11 mouse cellular contexts compared by ENCODE assay signal in the genomic region with DNA sequence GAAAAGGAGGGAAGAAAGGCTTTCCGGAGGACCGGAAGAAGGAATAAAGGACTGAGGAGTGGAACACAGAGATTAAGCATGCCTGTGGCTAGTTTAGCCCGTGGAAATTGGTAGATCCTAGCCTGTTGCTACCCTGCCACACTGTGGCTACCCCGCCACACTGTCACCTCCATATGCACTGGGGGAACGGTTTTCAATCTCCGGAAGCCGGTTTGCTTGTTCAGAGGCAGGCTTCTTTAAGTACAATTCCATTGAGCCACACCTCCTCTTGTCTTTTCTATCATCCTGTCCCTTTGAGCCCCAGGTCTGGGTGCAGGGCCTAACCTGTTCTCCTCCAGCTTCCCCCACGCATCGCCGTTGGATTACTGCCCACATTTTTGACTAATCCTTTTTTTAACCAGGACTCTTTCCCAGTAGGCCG. TPM values are rescaled to one million over a fixed set of nuclear protein-coding genes. Genes with fewer than 3 reads are reported as not detected.
A peak's percentile ranks its signal among the peaks of the same experiment; 100 is the strongest.
DNase-seq lines count a peak whose midpoint lies in the region; ATAC-seq and TF ChIP-seq lines count a peak whose summit lies in the region.
"Had no signal": no experiment of that assay in that cellular context is flagged by ENCODE, and none has a peak within 500 bp of the region (broad histone marks: within the 10 kb centered on the region; RNA-seq: fewer than 3 reads in every experiment).

No protein-coding gene starts in this region.

- H3K36me3 ChIP-seq in heart, embryonic 11.5 days (ENCODE audit: control insufficient read depth, insufficient read depth, low read length), result no peaks in the 10 kb centered on the region
- peaks cover 16% of the 10 kb centered on the region for H3K36me3 ChIP-seq in liver, embryonic 12.5 days
- 0 out of 2 replicates have a peak, but pooled peaks cover 2% of the 10 kb centered on the region for H3K36me3 ChIP-seq in liver, postnatal 0 days (replicated peaks; ENCODE audit: insufficient read depth, low read length)
- peaks cover under 1% of the 10 kb centered on the region for H3K36me3 ChIP-seq in embryonic facial prominence, embryonic 13.5 days
- no peaks in the 10 kb centered on the region for H3K36me3 ChIP-seq in small intestine, adult 2 months (ENCODE audit: control insufficient read depth, insufficient read depth, low read length)

- H3K27me3 ChIP-seq in heart, embryonic 11.5 days (ENCODE audit: control insufficient read depth, insufficient read depth, low read length), result no peaks in the 10 kb centered on the region
- H3K27me3 ChIP-seq in liver, embryonic 12.5 days (replicated peaks), result no peaks in the 10 kb centered on the region
- no peaks in the 10 kb centered on the region for H3K27me3 ChIP-seq in liver, postnatal 0 days (ENCODE audit: insufficient read depth, low read length)
- H3K27me3 ChIP-seq in embryonic facial prominence, embryonic 13.5 days, result no peaks in the 10 kb centered on the region
- no peaks in the 10 kb centered on the region for H3K27me3 ChIP-seq in small intestine, adult 2 months (ENCODE audit: control insufficient read depth, insufficient read depth, low read length)

- H3K4me1 ChIP-seq in heart, embryonic 11.5 days (ENCODE audit: control insufficient read depth, insufficient read depth, low read length), result peaks cover 6% of the 10 kb centered on the region; the same call in 1 of the 2 replicates
- H3K4me1 ChIP-seq in liver, embryonic 12.5 days, result peaks cover 60% of the 10 kb centered on the region
- peaks cover 4% of the 10 kb centered on the region; the same call in 1 of the 2 replicates for H3K4me1 ChIP-seq in liver, postnatal 0 days (ENCODE audit: insufficient read depth)
- peaks cover 10% of the 10 kb centered on the region for H3K4me1 ChIP-seq in embryonic facial prominence, embryonic 13.5 days
- peaks cover 6% of the 10 kb centered on the region; the same call in 1 of the 2 replicates for H3K4me1 ChIP-seq in small intestine, adult 2 months (ENCODE audit: control insufficient read depth, insufficient read depth, insufficient read length, low read length)

- H3K9ac ChIP-seq in heart, embryonic 11.5 days (ENCODE audit: low read depth, low read length), result peak overlapping the region; percentile 39; the same call in 1 of the 2 replicates
- peak overlapping the region; percentile 29; the same call in 1 of the 2 replicates for H3K9ac ChIP-seq in liver, embryonic 12.5 days
- H3K9ac ChIP-seq in liver, postnatal 0 days (replicated peaks), result no peak overlapping the region
- peak overlapping the region; percentile 21; the same call in 1 of the 2 replicates for H3K9ac ChIP-seq in embryonic facial prominence, embryonic 13.5 days

- no peak for ATAC-seq in heart, embryonic 11.5 days (replicated peaks; ENCODE audit: insufficient number of reproducible peaks, low FRiP score, low TSS enrichment)
- no peak for ATAC-seq in liver, embryonic 12.5 days
- ATAC-seq in liver, postnatal 0 days, result no peak
- ATAC-seq in embryonic facial prominence, embryonic 13.5 days (ENCODE audit: insufficient number of reproducible peaks, insufficient read depth, low FRiP score, low TSS enrichment, low read depth), result no peak

- peak overlapping the region; percentile 50 for H3K27ac ChIP-seq in heart, embryonic 11.5 days (ENCODE audit: low read depth, low read length)
- H3K27ac ChIP-seq in liver, embryonic 12.5 days, result peak overlapping the region; percentile 66
- H3K27ac ChIP-seq in liver, postnatal 0 days (ENCODE audit: low read depth), result no peak overlapping the region
- peak overlapping the region; percentile 60 for H3K27ac ChIP-seq in embryonic facial prominence, embryonic 13.5 days
- H3K27ac ChIP-seq in small intestine, adult 2 months (ENCODE audit: insufficient read depth, low read depth, low read length), result peak overlapping the region; percentile 92

- TF ChIP-seq EP300 in liver, postnatal 0 days (IDR thresholded peaks at IDR 0.05; ENCODE audit: low read depth), result no peak

- no peak for TF ChIP-seq POLR2A in small intestine, adult 2 months (IDR thresholded peaks at IDR 0.05; ENCODE audit: low read depth, low read length)

- 21% methylated on average over 11 of the region's 11 CpGs for WGBS in heart, embryonic 11.5 days (ENCODE audit: insufficient replicate concordance)
- 42% methylated on average over 11 of the region's 11 CpGs for WGBS in liver, embryonic 12.5 days (ENCODE audit: insufficient replicate concordance)
- 40% methylated on average over 11 of the region's 11 CpGs for WGBS in liver, postnatal 0 days (ENCODE audit: insufficient replicate concordance)
- 20% methylated on average over 11 of the region's 11 CpGs for WGBS in embryonic facial prominence, embryonic 13.5 days
- 16% methylated on average over 11 of the region's 11 CpGs for WGBS in small intestine, adult 2 months

- H3K9me3 ChIP-seq in heart, embryonic 11.5 days (replicated peaks; ENCODE audit: control insufficient read depth, low read length), result no peaks in the 10 kb centered on the region
- no peaks in the 10 kb centered on the region for H3K9me3 ChIP-seq in liver, embryonic 12.5 days (replicated peaks)
- no peaks in the 10 kb centered on the region for H3K9me3 ChIP-seq in liver, postnatal 0 days (ENCODE audit: low read length)
- H3K9me3 ChIP-seq in embryonic facial prominence, embryonic 13.5 days, result no peaks in the 10 kb centered on the region

- no peak for TF ChIP-seq CTCF in liver, postnatal 0 days (IDR thresholded peaks at IDR 0.05; ENCODE audit: low read depth)
- no peak for TF ChIP-seq CTCF in small intestine, adult 2 months (IDR thresholded peaks at IDR 0.05; ENCODE audit: extremely low read depth, insufficient read length, insufficient replicate concordance, low read depth, low read length)

- DNase-seq in heart, adult 8-10 months (ENCODE audit: low spot score), result no peak
- DNase-seq in liver, postnatal 0 days, result no peak
- no peak for DNase-seq in layer of hippocampus, postnatal 14 days (ENCODE audit: low spot score in 2 of 2)
- no peak for DNase-seq in MN1 (ENCODE audit: low spot score)
- DNase-seq: lung, postnatal 14 days; thymus, adult 2 months had no signal

- H3K4me3 ChIP-seq in heart, embryonic 11.5 days (ENCODE audit: low read depth, low read length), result no peak overlapping the region
- no peak overlapping the region for H3K4me3 ChIP-seq in liver, embryonic 12.5 days
- no peak overlapping the region for H3K4me3 ChIP-seq in liver, postnatal 0 days (ENCODE audit: low read depth, low read length)
- no peak overlapping the region for H3K4me3 ChIP-seq in embryonic facial prominence, embryonic 13.5 days
- no peak overlapping the region for H3K4me3 ChIP-seq in small intestine, adult 2 months (ENCODE audit: low read depth, low read length)
- H3K4me3 ChIP-seq: myocyte had no signal

- peak overlapping the region; percentile 22 for H3K4me2 ChIP-seq in heart, embryonic 11.5 days
- H3K4me2 ChIP-seq in liver, embryonic 12.5 days, result peak overlapping the region; percentile 26; the same call in 1 of the 2 replicates
- no peak overlapping the region for H3K4me2 ChIP-seq in liver, postnatal 0 days (ENCODE audit: low read depth, low read length)
- 0 out of 2 replicates have a peak overlapping the region, but pooled peaks have one; percentile 3 for H3K4me2 ChIP-seq in embryonic facial prominence, embryonic 13.5 days

RNA-seq across cellular contexts. Expression of gene Atpif1, which starts 9.1 kb away (rescaled TPM):
- polyA plus RNA-seq in heart, embryonic 11.5 days (2014; fragmentation: Nextera tagmentation; extraction: Ambion mirVana), result 1,210 and 1,262 TPM in 2 replicates
- total RNA-seq in heart, adult 8-10 months (2022), result 100 to 1,000 TPM; 262 to 368 (median 320) TPM
- 2,000 and 2,061 TPM in 2 replicates for polyA plus RNA-seq in liver, embryonic 12.5 days (2016; fragmentation: Nextera tagmentation; extraction: Ambion mirVana)
- 935 and 945 TPM in 2 replicates for polyA plus RNA-seq in liver, postnatal 0 days (2015; fragmentation: Nextera tagmentation; extraction: Ambion mirVana)
- 1,173 and 1,316 TPM in 2 replicates for polyA plus RNA-seq in embryonic facial prominence, embryonic 13.5 days (2015; fragmentation: Nextera tagmentation; extraction: Ambion mirVana)
- 63.8 and 147 TPM in 2 replicates for polyA plus RNA-seq in small intestine, adult 2 months (2012; rRNA removed)
- total RNA-seq in layer of hippocampus, postnatal 14 days (2021), result 100 to 1,000 TPM; 584 to 591 TPM

RNA-seq across cellular contexts. Expression of gene Dnajc8, which starts 11.0 kb away (rescaled TPM):
- 157 and 162 TPM in 2 replicates for polyA plus RNA-seq in heart, embryonic 11.5 days (2014; fragmentation: Nextera tagmentation; extraction: Ambion mirVana)
- 10 to 100 TPM; 50.4 to 67.2 (median 58.2) TPM for total RNA-seq in heart, adult 8-10 months (2022)
- 143 and 148 TPM in 2 replicates for polyA plus RNA-seq in liver, embryonic 12.5 days (2016; fragmentation: Nextera tagmentation; extraction: Ambion mirVana)
- polyA plus RNA-seq in liver, postnatal 0 days (2015; fragmentation: Nextera tagmentation; extraction: Ambion mirVana), result 70.7 and 71.5 TPM in 2 replicates
- polyA plus RNA-seq in embryonic facial prominence, embryonic 13.5 days (2015; fragmentation: Nextera tagmentation; extraction: Ambion mirVana), result 173 and 177 TPM in 2 replicates
- polyA plus RNA-seq in small intestine, adult 2 months (2012; rRNA removed), result 5.0 and 9.0 TPM in 2 replicates
- 10 to 100 TPM; 83.2 to 84.5 TPM for total RNA-seq in layer of hippocampus, postnatal 14 days (2021)

RNA-seq across cellular contexts. Expression of gene Sesn2, which starts 14.0 kb away (rescaled TPM):
- polyA plus RNA-seq in heart, embryonic 11.5 days (2014; fragmentation: Nextera tagmentation; extraction: Ambion mirVana), result 4.1 and 6.2 TPM in 2 replicates
- 1 to 10 TPM; 2.6 to 3.6 (median 3.0) TPM for total RNA-seq in heart, adult 8-10 months (2022)
- 9.3 and 10.6 TPM in 2 replicates for polyA plus RNA-seq in liver, embryonic 12.5 days (2016; fragmentation: Nextera tagmentation; extraction: Ambion mirVana)
- polyA plus RNA-seq in liver, postnatal 0 days (2015; fragmentation: Nextera tagmentation; extraction: Ambion mirVana), result 7.3 and 8.7 TPM in 2 replicates
- polyA plus RNA-seq in embryonic facial prominence, embryonic 13.5 days (2015; fragmentation: Nextera tagmentation; extraction: Ambion mirVana), result 8.7 and 9.0 TPM in 2 replicates
- 4.0 and 6.7 TPM in 2 replicates for polyA plus RNA-seq in small intestine, adult 2 months (2012; rRNA removed)
- 10 to 100 TPM; 14.3 to 17.9 TPM for total RNA-seq in layer of hippocampus, postnatal 14 days (2021)

RNA-seq across cellular contexts. Expression of gene Ptafr, which starts 39.5 kb away (rescaled TPM):
- 0.23 and 0.40 TPM in 2 replicates for polyA plus RNA-seq in heart, embryonic 11.5 days (2014; fragmentation: Nextera tagmentation; extraction: Ambion mirVana)
- 1 to 10 TPM; 1.2 to 1.9 (median 1.3) TPM for total RNA-seq in heart, adult 8-10 months (2022)
- 0.77 and 0.94 TPM in 2 replicates for polyA plus RNA-seq in liver, embryonic 12.5 days (2016; fragmentation: Nextera tagmentation; extraction: Ambion mirVana)
- polyA plus RNA-seq in liver, postnatal 0 days (2015; fragmentation: Nextera tagmentation; extraction: Ambion mirVana), result 1.0 and 1.3 TPM in 2 replicates
- polyA plus RNA-seq in embryonic facial prominence, embryonic 13.5 days (2015; fragmentation: Nextera tagmentation; extraction: Ambion mirVana), result 0.56 and 0.74 TPM in 2 replicates
- 2.9 and 3.1 TPM in 2 replicates for polyA plus RNA-seq in small intestine, adult 2 months (2012; rRNA removed)
- 1 to 10 TPM; 1.4 TPM for total RNA-seq in layer of hippocampus, postnatal 14 days (2021)
- polyA plus RNA-seq: myocyte had no signal
